Mouse (Mus musculus) heart, embryonic 11.5 days (tissue): ENCODE measurements at regions not wholly inside any gene's neighbourhood (a gene's known extent, or its start where the extent isn't known, plus 50 kb on each side); places are given as distances from the start of the nearest gene placed in this dataset.

Experiments used
- ATAC-seq: fragments of 200-750 bp; cut with Nextera tagmentation; replicated peaks from 2 replicates; pipeline ENCODE4 v1.8.0; 2017; ENCODE audit warnings: moderate library complexity; ENCODE audit not compliant: insufficient number of reproducible peaks, low FRiP score, low TSS enrichment
- H3K27ac ChIP-seq: fragments of 300-500 bp; sonication (generic); 2 replicates; pipeline ENCODE4 v1.5.1; 2014; ENCODE audit warnings: mild to moderate bottlenecking, low read depth, low read length
- H3K27me3 ChIP-seq: fragments of 300-500 bp; sonication (generic); 2 replicates; pipeline ENCODE4 v1.6.1; 2014; ENCODE audit warnings: mild to moderate bottlenecking, low read length, mixed read lengths; ENCODE audit not compliant: control insufficient read depth, insufficient read depth
- H3K36me3 ChIP-seq: fragments of 300-500 bp; sonication (generic); 2 replicates; pipeline ENCODE4 v1.6.1; 2014; ENCODE audit warnings: mild to moderate bottlenecking, low read length, moderate library complexity, mixed read lengths; ENCODE audit not compliant: control insufficient read depth, insufficient read depth
- H3K4me1 ChIP-seq: fragments of 300-500 bp; sonication (generic); 2 replicates; pipeline ENCODE4 v1.6.1; 2014; ENCODE audit warnings: low read length; ENCODE audit not compliant: control insufficient read depth, insufficient read depth
- H3K4me2 ChIP-seq: fragments of 300-500 bp; sonication (generic); 2 replicates; pipeline ENCODE4 v1.6.1; 2014; ENCODE audit warnings: mild to moderate bottlenecking, moderate library complexity
- H3K4me3 ChIP-seq: fragments of 300-500 bp; sonication (generic); 2 replicates; pipeline ENCODE4 v1.5.1; 2014; ENCODE audit warnings: low read depth, low read length
- H3K9ac ChIP-seq: fragments of 300-500 bp; sonication (generic); 2 replicates; pipeline ENCODE4 v1.6.1; 2014; ENCODE audit warnings: mild to moderate bottlenecking, low read depth, low read length, moderate library complexity
- H3K9me3 ChIP-seq: fragments of 300-500 bp; sonication (generic); replicated peaks from 2 replicates; pipeline ENCODE4 v1.6.1; 2016; ENCODE audit warnings: low read length; ENCODE audit not compliant: control insufficient read depth
- WGBS: fragments of 180-500 bp; shearing (Covaris S2); extraction: QIAGEN DNeasy Blood & Tissue Kit; methylation state at CpG from one replicate; pipeline ENCODE4 v1.1.7; 2014; ENCODE audit not compliant: insufficient replicate concordance; 5-methylcytosine and 5-hydroxymethylcytosine counted together

DNA sequence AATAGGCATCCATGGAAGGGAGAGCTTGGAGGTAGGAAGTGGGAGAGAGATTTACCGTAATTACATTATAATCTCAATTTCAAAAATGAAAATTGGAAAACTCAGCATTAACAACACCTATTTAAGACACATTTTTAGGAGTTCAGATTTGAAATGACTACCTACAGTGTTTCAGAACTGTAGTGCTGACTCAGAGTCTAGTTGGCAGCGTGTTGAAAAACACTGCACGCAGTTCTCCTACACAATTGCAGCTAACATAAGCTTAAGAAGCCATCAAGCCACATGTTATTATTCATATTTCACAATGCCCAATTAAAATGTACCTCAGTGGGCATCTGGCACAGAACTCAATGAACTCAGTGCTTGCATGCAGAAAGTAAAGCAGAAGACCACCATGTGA is 863.5 kb downstream of the Basp1 start:
- no peaks in the 10 kb centered on the region for H3K27me3 ChIP-seq
- H3K4me2 ChIP-seq: no peak overlapping the region
- H3K9ac ChIP-seq: no peak overlapping the region
- no peaks in the 10 kb centered on the region for H3K4me1 ChIP-seq
- no peak for ATAC-seq
- 86% methylated on average over 3 of the region's 3 CpGs for WGBS
- H3K36me3 ChIP-seq: no peaks in the 10 kb centered on the region
- no peaks in the 10 kb centered on the region for H3K9me3 ChIP-seq
- no peak overlapping the region for H3K4me3 ChIP-seq
- H3K27ac ChIP-seq: no peak overlapping the region

DNA sequence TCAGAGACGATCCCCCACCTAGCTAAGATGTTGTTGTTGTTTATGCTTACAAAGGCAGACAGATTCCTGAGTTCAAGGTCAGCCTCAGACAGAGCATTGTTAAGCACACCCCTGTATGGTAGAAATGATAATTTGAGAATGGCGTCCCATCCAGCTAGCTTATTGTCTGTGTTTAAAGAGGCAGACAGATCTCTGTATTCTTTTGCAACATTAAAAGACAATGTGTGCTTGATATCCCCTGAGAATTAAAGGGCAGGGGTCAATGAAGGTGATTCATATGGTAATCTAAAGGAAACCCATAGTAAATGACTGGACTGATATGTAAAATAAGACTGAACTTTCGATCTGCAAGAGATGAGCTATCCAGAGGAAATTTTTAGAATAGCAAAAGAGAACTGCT is 883.5 kb downstream of the Basp1 start:
- WGBS: 77% methylated on average over 3 of the region's 3 CpGs
- Histone ChIP-seq H3K4me3 (no peak overlapping the region), H3K27ac (no peak overlapping the region), H3K9me3 (no peaks in the 10 kb centered on the region), H3K27me3 (no peaks in the 10 kb centered on the region), H3K4me2 (no peak overlapping the region), H3K9ac (no peak overlapping the region), H3K4me1 (no peaks in the 10 kb centered on the region), H3K36me3 (no peaks in the 10 kb centered on the region)
- ATAC-seq: no peak

DNA sequence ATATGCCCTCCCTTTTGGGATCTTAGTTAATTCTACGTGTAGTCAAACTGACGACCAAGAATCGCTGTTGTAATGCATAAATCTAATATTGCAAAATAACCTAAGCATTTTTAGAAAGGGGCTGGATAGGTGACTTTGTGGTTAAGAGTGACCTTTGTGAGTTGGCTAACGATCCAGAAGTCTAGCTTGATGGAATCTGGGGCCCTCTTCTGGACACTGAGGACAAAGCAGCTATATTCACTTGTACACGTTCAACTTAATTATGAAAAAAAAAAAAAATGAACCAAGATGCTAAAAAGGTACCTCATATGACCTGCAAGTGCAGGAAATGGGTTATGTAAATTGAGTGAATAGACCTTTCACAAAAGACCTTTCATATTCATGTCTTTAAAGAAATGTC is 886.2 kb downstream of the Basp1 start:
- H3K36me3 ChIP-seq: no peaks in the 10 kb centered on the region
- no peak overlapping the region for H3K27ac ChIP-seq
- H3K4me1 ChIP-seq: no peaks in the 10 kb centered on the region
- 68% methylated on average over 5 of the region's 5 CpGs for WGBS
- H3K4me3 ChIP-seq: no peak overlapping the region
- 0 out of 2 replicates have a peak, but pooled peaks cover 2% of the 10 kb centered on the region for H3K9me3 ChIP-seq
- no peak overlapping the region for H3K4me2 ChIP-seq
- H3K27me3 ChIP-seq: no peaks in the 10 kb centered on the region
- H3K9ac ChIP-seq: no peak overlapping the region
- no peak for ATAC-seq

DNA sequence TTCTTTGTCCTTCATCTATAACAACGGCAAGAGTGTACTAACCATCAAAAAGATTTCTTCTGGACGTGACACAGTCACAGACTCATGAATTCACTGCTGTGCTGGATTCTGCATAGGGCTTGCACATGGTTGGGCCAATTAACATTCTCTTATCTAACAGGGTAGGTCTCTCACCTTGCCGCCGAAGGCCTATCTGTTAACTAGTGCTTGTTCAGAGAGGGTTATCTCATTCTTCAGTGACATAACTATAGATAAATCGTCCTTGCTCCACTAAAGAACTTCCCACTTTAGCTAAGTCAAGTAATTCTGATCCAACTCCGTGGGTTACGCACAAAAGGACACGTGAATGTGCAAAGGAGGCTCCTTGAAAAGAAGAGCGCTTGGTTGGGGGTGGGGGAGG is 899.6 kb downstream of the Basp1 start:
- 64% methylated on average over 9 of the region's 9 CpGs for WGBS
- Histone ChIP-seq H3K4me3 (no peak overlapping the region), H3K4me2 (no peak overlapping the region), H3K9me3 (no peaks in the 10 kb centered on the region), H3K4me1 (no peaks in the 10 kb centered on the region), H3K36me3 (no peaks in the 10 kb centered on the region), H3K9ac (no peak overlapping the region), H3K27ac (no peak overlapping the region), H3K27me3 (no peaks in the 10 kb centered on the region)
- no peak for ATAC-seq

DNA sequence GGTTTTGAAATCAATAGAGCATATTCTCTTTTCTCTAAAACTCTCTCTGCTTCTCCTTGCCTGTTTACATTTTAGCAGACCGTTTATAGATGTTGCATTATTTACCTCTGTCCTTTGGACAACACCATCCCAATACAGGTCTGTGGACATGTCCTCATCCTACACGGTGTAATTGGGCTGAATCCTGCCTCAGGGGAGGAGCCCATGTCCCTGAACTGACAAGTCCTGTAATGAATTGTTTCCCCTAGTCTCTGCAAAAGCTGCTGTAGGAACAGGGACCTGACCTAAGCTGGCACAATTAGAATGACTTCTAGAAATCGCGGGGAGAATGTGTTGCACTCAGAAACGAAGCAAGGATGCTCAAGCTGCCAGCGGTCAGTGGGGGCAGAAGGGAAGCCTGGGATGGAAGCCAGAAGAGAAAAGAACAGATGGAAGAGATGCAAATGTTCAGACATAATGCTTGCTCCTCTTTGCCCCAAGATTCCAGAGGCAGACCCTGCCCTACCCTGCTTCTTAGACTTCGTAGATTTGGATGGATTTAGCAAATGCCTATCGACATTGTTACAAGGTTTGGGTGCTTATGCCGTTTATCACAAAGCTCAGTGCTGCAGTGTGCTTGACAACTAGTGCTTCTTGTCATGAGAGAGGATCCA is 911.5 kb downstream of the Basp1 start:
- Histone ChIP-seq H3K4me1 (no peaks in the 10 kb centered on the region), H3K27me3 (no peaks in the 10 kb centered on the region), H3K4me2 (no peak overlapping the region), H3K36me3 (no peaks in the 10 kb centered on the region), H3K4me3 (no peak overlapping the region), H3K9me3 (no peaks in the 10 kb centered on the region), H3K27ac (no peak overlapping the region), H3K9ac (no peak overlapping the region)
- 72% methylated on average over 9 of the region's 9 CpGs for WGBS
- ATAC-seq: no peak

DNA sequence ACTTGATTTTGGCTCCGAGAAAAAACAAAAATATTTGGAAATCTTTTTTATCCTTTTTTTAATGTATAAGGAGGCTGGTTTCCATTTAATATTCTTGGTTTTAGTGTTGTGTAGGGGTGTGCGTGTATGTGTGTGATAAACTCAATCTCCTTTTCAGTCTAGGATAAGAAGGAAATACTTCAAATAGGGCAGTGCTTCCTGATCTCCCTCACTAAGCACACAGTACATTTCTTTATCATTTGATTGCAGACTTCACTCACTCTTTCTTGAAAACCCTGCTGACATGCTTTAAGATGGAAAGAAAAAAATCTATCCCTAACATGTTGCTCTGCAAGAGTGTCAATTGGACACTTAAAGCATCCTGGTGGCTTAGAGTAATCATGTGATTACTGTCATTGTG is 927.3 kb downstream of the Basp1 start:
- no peak overlapping the region for H3K4me3 ChIP-seq
- no peak overlapping the region for H3K9ac ChIP-seq
- 75% methylated on average over 2 of the region's 2 CpGs for WGBS
- H3K27ac ChIP-seq: no peak overlapping the region
- H3K4me1 ChIP-seq: no peaks in the 10 kb centered on the region
- H3K36me3 ChIP-seq: no peaks in the 10 kb centered on the region
- no peak overlapping the region for H3K4me2 ChIP-seq
- H3K9me3 ChIP-seq: no peaks in the 10 kb centered on the region
- no peak for ATAC-seq
- no peaks in the 10 kb centered on the region for H3K27me3 ChIP-seq

- H3K9ac ChIP-seq: no peak overlapping the region
- H3K36me3 ChIP-seq: no peaks in the 10 kb centered on the region
- H3K4me2 ChIP-seq: no peak overlapping the region
- no peaks in the 10 kb centered on the region for H3K4me1 ChIP-seq
- H3K9me3 ChIP-seq: no peaks in the 10 kb centered on the region
- no peaks in the 10 kb centered on the region for H3K27me3 ChIP-seq
- H3K27ac ChIP-seq: no peak overlapping the region
- ATAC-seq: no peak
- 71% methylated on average over 1 of the region's 1 CpGs for WGBS
- H3K4me3 ChIP-seq: no peak overlapping the region
These were observed 945.3 kb downstream of the Basp1 start for GRCm38 (mm10) chr15:24468239-24468638.

GRCm38 (mm10) chr15:24457726-24458125 is 955.8 kb downstream of the Basp1 start:
- WGBS: 89% methylated on average over 1 of the region's 1 CpGs
- Histone ChIP-seq H3K27ac (no peak overlapping the region), H3K36me3 (no peaks in the 10 kb centered on the region), H3K4me1 (no peaks in the 10 kb centered on the region), H3K4me3 (no peak overlapping the region), H3K9me3 (no peaks in the 10 kb centered on the region), H3K4me2 (no peak overlapping the region), H3K9ac (no peak overlapping the region), H3K27me3 (no peaks in the 10 kb centered on the region)
- no peak for ATAC-seq

- no peak overlapping the region for H3K27ac ChIP-seq
- no peaks in the 10 kb centered on the region for H3K9me3 ChIP-seq
- H3K4me1 ChIP-seq: no peaks in the 10 kb centered on the region
- H3K36me3 ChIP-seq: no peaks in the 10 kb centered on the region
- H3K9ac ChIP-seq: no peak overlapping the region
- WGBS: 61% methylated on average over 1 of the region's 1 CpGs
- H3K4me2 ChIP-seq: no peak overlapping the region
- ATAC-seq: no peak
- no peak overlapping the region for H3K4me3 ChIP-seq
- no peaks in the 10 kb centered on the region for H3K27me3 ChIP-seq
These were observed 980.5 kb downstream of the Basp1 start for GRCm38 (mm10) chr15:24433083-24433482.
